Mouse (Mus musculus): Measurements from ENCODE around the gene U90926. TPM values are rescaled to one million over a fixed set of nuclear protein-coding genes. Genes with fewer than 3 reads are reported as not detected.

Gene U90926
- polyA plus RNA-seq, 1 experiment from 2014 or later: not detected

- Histone ChIP-seq H3K4me3 (replicated peaks) (0 out of 2 replicates have a peak overlapping the region, but pooled peaks have one; percentile 4), H3K27ac (peak overlapping the region; percentile 48; the same call in 1 of the 2 replicates), H3K36me3 (no peaks in the 10 kb centered on the region), H3K9ac (no peak overlapping the region), H3K9me3 (no peaks in the 10 kb centered on the region), H3K27me3 (replicated peaks) (no peaks in the 10 kb centered on the region), H3K4me2 (replicated peaks) (peak overlapping the region; percentile 33), H3K4me1 (replicated peaks) (no peaks in the 10 kb centered on the region)
- ATAC-seq: peak; percentile 84
- 10% methylated on average over 5 of the region's 5 CpGs for WGBS
These were observed 19.8 kb upstream of the U90926 start for GRCm38 (mm10) chr5:92234939-92235557.

GRCm38 (mm10) chr5:92233366-92233765 lies 18.2 kb upstream of the U90926 start:
- no peaks in the 10 kb centered on the region for H3K27me3 ChIP-seq (replicated peaks)
- no peaks in the 10 kb centered on the region for H3K9me3 ChIP-seq
- H3K27ac ChIP-seq: no peak overlapping the region
- no peaks in the 10 kb centered on the region for H3K4me1 ChIP-seq (replicated peaks)
- WGBS: 95% methylated on average over 4 of the region's 4 CpGs
- H3K4me3 ChIP-seq (replicated peaks): no peak overlapping the region
- H3K4me2 ChIP-seq (replicated peaks): no peak overlapping the region
- ATAC-seq: no peak
- no peak overlapping the region for H3K9ac ChIP-seq
- H3K36me3 ChIP-seq: no peaks in the 10 kb centered on the region

- WGBS: 84% methylated on average over 10 of the region's 10 CpGs
- Histone ChIP-seq H3K9me3 (no peaks in the 10 kb centered on the region), H3K36me3 (no peaks in the 10 kb centered on the region), H3K27me3 (replicated peaks) (no peaks in the 10 kb centered on the region), H3K4me2 (replicated peaks) (no peak overlapping the region), H3K4me1 (replicated peaks) (no peaks in the 10 kb centered on the region), H3K4me3 (replicated peaks) (no peak overlapping the region), H3K27ac (no peak overlapping the region), H3K9ac (no peak overlapping the region)
- no peak for ATAC-seq
These were observed 16.6 kb upstream of the U90926 start for GRCm38 (mm10) chr5:92231836-92232235.

- H3K9ac ChIP-seq: no peak overlapping the region
- no peak overlapping the region for H3K4me2 ChIP-seq (replicated peaks)
- no peaks in the 10 kb centered on the region for H3K4me1 ChIP-seq (replicated peaks)
- no peak overlapping the region for H3K4me3 ChIP-seq (replicated peaks)
- H3K36me3 ChIP-seq: no peaks in the 10 kb centered on the region
- no peaks in the 10 kb centered on the region for H3K27me3 ChIP-seq (replicated peaks)
- ATAC-seq: no peak
- no peaks in the 10 kb centered on the region for H3K9me3 ChIP-seq
- WGBS: 83% methylated on average over 11 of the region's 11 CpGs
- H3K27ac ChIP-seq: no peak overlapping the region
These were observed 15.1 kb upstream of the U90926 start for GRCm38 (mm10) chr5:92230306-92230705.

GRCm38 (mm10) chr5:92229514-92229913 lies 14.3 kb upstream of the U90926 start:
- no peak overlapping the region for H3K4me2 ChIP-seq (replicated peaks)
- H3K27me3 ChIP-seq (replicated peaks): no peaks in the 10 kb centered on the region
- H3K9me3 ChIP-seq: no peaks in the 10 kb centered on the region
- no peaks in the 10 kb centered on the region for H3K36me3 ChIP-seq
- H3K9ac ChIP-seq: no peak overlapping the region
- H3K27ac ChIP-seq: no peak overlapping the region
- 91% methylated on average over 3 of the region's 3 CpGs for WGBS
- no peak overlapping the region for H3K4me3 ChIP-seq (replicated peaks)
- ATAC-seq: no peak
- H3K4me1 ChIP-seq (replicated peaks): no peaks in the 10 kb centered on the region

- WGBS: 50% methylated on average over 10 of the region's 10 CpGs
- no peaks in the 10 kb centered on the region for H3K36me3 ChIP-seq
- no peak overlapping the region for H3K27ac ChIP-seq
- no peaks in the 10 kb centered on the region for H3K9me3 ChIP-seq
- H3K27me3 ChIP-seq (replicated peaks): no peaks in the 10 kb centered on the region
- no peak overlapping the region for H3K9ac ChIP-seq
- no peak for ATAC-seq
- H3K4me1 ChIP-seq (replicated peaks): no peaks in the 10 kb centered on the region
- H3K4me2 ChIP-seq (replicated peaks): no peak overlapping the region
- no peak overlapping the region for H3K4me3 ChIP-seq (replicated peaks)
These were observed 13.6 kb upstream of the U90926 start for GRCm38 (mm10) chr5:92228776-92229175.

- Histone ChIP-seq H3K36me3 (no peaks in the 10 kb centered on the region), H3K4me2 (replicated peaks) (no peak overlapping the region), H3K27ac (no peak overlapping the region), H3K4me3 (replicated peaks) (no peak overlapping the region), H3K9me3 (no peaks in the 10 kb centered on the region), H3K4me1 (replicated peaks) (no peaks in the 10 kb centered on the region), H3K27me3 (replicated peaks) (no peaks in the 10 kb centered on the region), H3K9ac (no peak overlapping the region)
- no peak for ATAC-seq
- 67% methylated on average over 7 of the region's 7 CpGs for WGBS
These were observed 12.6 kb upstream of the U90926 start for GRCm38 (mm10) chr5:92227782-92228181.

GRCm38 (mm10) chr5:92220287-92220902 lies 5.2 kb upstream of the U90926 start:
- Histone ChIP-seq H3K27ac (no peak overlapping the region), H3K4me2 (replicated peaks) (no peak overlapping the region), H3K36me3 (no peaks in the 10 kb centered on the region), H3K4me3 (replicated peaks) (no peak overlapping the region), H3K9me3 (no peaks in the 10 kb centered on the region), H3K9ac (no peak overlapping the region), H3K4me1 (replicated peaks) (no peaks in the 10 kb centered on the region), H3K27me3 (replicated peaks) (no peaks in the 10 kb centered on the region)
- no peak for ATAC-seq
- WGBS: 89% methylated on average over 8 of the region's 8 CpGs

- no peak overlapping the region for H3K27ac ChIP-seq
- WGBS: 74% methylated on average over 6 of the region's 6 CpGs
- ATAC-seq: no peak
These were observed 4.6 kb upstream of the U90926 start for GRCm38 (mm10) chr5:92219826-92220225.

GRCm38 (mm10) chr5:92218915-92219793 lies 3.9 kb upstream of the U90926 start:
- H3K4me1 ChIP-seq (replicated peaks): no peaks in the 10 kb centered on the region
- no peaks in the 10 kb centered on the region for H3K36me3 ChIP-seq
- no peak overlapping the region for H3K4me3 ChIP-seq (replicated peaks)
- no peaks in the 10 kb centered on the region for H3K9me3 ChIP-seq
- no peak overlapping the region for H3K27ac ChIP-seq
- no peak overlapping the region for H3K4me2 ChIP-seq (replicated peaks)
- H3K27me3 ChIP-seq (replicated peaks): no peaks in the 10 kb centered on the region
- no peak for ATAC-seq
- no peak overlapping the region for H3K9ac ChIP-seq
- 66% methylated on average over 17 of the region's 17 CpGs for WGBS

More at GRCm38 (mm10) chr5:92219826-92220225, 4.6 kb upstream of the U90926 start:
- Histone ChIP-seq H3K36me3 (no peaks in the 10 kb centered on the region), H3K4me3 (replicated peaks) (no peak overlapping the region), H3K4me2 (replicated peaks) (no peak overlapping the region), H3K9ac (no peak overlapping the region), H3K27me3 (replicated peaks) (no peaks in the 10 kb centered on the region), H3K9me3 (no peaks in the 10 kb centered on the region), H3K4me1 (replicated peaks) (no peaks in the 10 kb centered on the region)

- H3K4me3 ChIP-seq (replicated peaks): no peak overlapping the region
- H3K36me3 ChIP-seq: no peaks in the 10 kb centered on the region
- no peaks in the 10 kb centered on the region for H3K27me3 ChIP-seq (replicated peaks)
- H3K9ac ChIP-seq: no peak overlapping the region
- H3K4me2 ChIP-seq (replicated peaks): no peak overlapping the region
- no peaks in the 10 kb centered on the region for H3K4me1 ChIP-seq (replicated peaks)
- no peak overlapping the region for H3K27ac ChIP-seq
- ATAC-seq: 0 out of 2 replicates have a peak, but pooled peaks have one; percentile 15
- H3K9me3 ChIP-seq: no peaks in the 10 kb centered on the region
- WGBS: 87% methylated on average over 4 of the region's 4 CpGs
These were observed 3.0 kb downstream of the U90926 start for GRCm38 (mm10) chr5:92212231-92212630.

GRCm38 (mm10) chr5:92210205-92210604 lies 5.0 kb downstream of the U90926 start:
- WGBS: 61% methylated on average over 8 of the region's 8 CpGs
- Histone ChIP-seq H3K27ac (no peak overlapping the region), H3K4me3 (replicated peaks) (no peak overlapping the region), H3K4me1 (replicated peaks) (0 out of 2 replicates have a peak, but pooled peaks cover 4% of the 10 kb centered on the region), H3K4me2 (replicated peaks) (no peak overlapping the region), H3K36me3 (no peaks in the 10 kb centered on the region), H3K9me3 (no peaks in the 10 kb centered on the region), H3K27me3 (replicated peaks) (no peaks in the 10 kb centered on the region), H3K9ac (no peak overlapping the region)
- ATAC-seq: no peak

Measured in intestine, embryonic 15.5 days (tissue).